Mouse (Mus musculus) adrenal gland, adult 2 months (tissue): ENCODE measurements around the gene Lipo1. TPM values are rescaled to one million over a fixed set of nuclear protein-coding genes. Genes with fewer than 3 reads are reported as not detected.
"Not testable (repeated sequence)": the region's sequence is repeated elsewhere in the genome, so short reads cannot be mapped to it uniquely, and the experiment has no call there.

ENCODE experiments used
- DNase-seq: peaks from one replicate; pipeline ENCODE4 v3.0.0; 2021
- long read RNA-seq: library from polyadenylated mRNA; stranded (forward); transcript quantifications from one replicate; pipeline ENCODE4 v2.0.0, GENCODE M21; 2021
- polyA plus RNA-seq: library from polyadenylated mRNA; depleted of rRNA; stranded (reverse); fragments of >200 nt; gene quantifications from 2 replicates; pipeline ENCODE4 v1.2.3, GENCODE M21; 2012; rRNA removed
- total RNA-seq, 2 experiments: library from RNA; stranded (reverse); gene quantifications; 2 replicates each; pipeline ENCODE4 v1.2.3; 2021

Lipo1 gene
- total RNA-seq (not detected), polyA plus RNA-seq (not detected in 2 replicates)
- long read RNA-seq, result 0 reads

DNA sequence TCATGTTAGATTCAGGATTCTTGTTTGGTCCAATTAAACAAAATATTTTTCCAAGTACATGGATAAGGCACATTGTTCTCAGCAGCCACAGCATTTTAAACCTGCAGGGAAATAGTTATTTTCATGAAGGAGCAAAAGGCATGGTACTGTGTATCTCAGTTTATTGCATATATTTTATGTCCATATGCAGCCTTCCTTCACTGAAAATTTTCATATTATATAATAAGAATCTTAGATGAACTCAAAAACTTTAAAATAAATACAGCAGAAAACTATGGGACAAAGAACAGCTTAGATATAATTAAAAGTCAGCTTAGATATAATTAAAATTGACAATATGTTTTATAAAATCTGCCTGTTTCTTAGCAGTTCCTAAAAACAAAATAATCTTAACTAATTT lies at the start of gene Lipo1:
Lipo1 (minus strand) TSS at position 101 of the 400 bp plus-strand sequence.
- DNase-seq, result not testable (repeated sequence)

DNA sequence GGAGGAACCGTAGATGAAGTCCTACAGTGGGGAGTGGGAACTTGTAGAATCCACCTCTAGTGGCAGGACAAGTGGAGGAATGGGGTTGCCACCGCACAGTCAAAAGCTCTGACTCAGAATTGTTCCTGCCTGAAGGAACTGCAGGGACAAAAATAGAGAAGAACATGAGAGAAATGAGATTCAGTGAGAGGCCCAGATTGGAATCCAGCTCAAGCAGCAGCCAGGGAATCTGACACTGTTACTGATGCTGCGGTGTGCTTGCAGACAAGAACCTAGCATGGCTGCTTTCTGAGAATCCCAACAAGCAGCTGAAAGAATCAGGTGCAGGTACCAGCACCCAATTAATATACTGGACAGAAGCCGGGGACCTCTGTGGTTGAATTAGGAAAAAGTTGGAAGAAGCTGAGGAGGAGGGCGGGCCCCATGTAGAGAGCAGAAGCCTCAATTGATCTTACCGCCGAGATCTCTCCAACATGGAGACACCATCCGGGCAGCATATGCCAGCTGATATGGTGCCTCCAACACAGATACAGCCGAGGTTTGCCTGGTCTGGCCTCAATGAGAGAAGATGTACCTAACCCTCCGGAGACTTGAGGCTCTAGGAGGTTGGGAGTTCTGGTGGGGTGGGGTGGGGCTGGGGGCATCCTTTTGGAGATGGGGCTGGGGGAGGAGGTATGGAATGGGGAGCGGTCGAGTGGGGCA lies 532 bp downstream of the Lipo1 start:
- no peak for DNase-seq

DNA sequence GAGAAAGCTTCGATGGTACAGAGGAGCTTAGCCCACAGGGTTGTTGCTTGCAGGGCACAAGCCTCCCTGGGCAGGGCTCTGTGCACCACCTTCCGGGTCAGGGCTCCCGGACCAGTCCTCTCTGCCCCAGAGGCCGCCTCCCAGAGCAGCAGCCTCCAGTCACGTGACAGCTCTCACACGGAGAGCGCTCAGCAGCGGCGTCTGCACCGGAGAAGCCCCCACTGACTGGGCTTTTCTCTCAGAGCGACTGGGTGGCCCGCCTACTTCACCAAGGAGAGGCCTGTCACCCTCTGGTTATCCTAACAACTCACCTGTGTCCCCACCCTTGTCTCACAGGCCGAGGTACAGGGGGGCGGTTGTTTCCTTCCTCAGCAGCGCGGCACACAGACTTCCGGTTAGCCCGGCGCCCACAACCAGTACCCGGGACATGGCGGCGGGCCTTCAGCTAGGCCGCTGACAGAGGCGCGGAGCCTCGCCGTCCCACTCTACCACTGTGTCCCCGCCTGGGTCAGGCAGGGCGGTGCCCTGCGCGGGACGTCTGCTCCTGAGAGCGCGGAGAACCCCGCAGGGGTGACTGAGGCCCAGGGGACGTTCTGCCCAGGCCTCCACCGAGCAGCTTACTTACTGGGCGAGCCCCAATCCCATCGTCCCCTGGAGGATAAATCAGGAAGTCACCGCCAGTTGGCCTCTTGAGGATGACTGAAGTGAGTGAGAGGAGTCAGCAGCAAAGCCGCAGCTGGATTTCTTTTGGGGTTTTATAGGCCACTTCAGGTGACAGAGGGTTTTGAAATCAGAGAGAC lies 25.8 kb downstream of the Lipo1 start, which contains the start of gene Lipo3:
Lipo3 (minus strand) TSS at position 665 of the 800 bp plus-strand sequence.
- DNase-seq, result peak; percentile 43

DNA sequence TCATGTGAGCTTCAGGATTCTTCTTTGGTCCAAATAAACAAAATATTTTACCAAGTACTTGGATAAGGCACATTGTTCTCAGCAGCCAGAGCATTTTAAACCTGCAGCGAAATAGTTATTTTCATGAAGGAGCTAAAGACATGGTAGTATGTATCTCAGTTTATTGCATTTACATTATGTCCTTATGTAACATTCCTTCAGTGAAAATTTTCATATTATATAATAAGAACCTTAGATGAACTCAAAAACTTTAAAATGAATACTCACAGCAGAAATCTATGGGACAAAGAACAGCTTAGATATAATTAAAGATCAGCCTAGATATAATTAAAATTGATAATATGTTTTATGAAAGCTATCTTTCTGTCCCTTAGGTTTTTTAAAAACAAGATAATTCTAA lies 36.0 kb downstream of the Lipo1 start, which contains the start of gene Lipo2:
Lipo2 (minus strand) TSS at position 101 of the 400 bp plus-strand sequence.
- not testable (repeated sequence) for DNase-seq

Other genes with a start within 250 kb of the Lipo1 start
- not detected for gene Gm8978, start 162.2 kb downstream of the Lipo1 start, total RNA-seq
- gene Gm8978, start 162.2 kb downstream of the Lipo1 start, polyA plus RNA-seq, result not detected in 2 replicates
- gene Lipo2, start 36.1 kb downstream of the Lipo1 start, total RNA-seq, result under 1 TPM; 0.26 to 0.45 TPM
- not detected in 2 replicates for gene Lipo2, start 36.1 kb downstream of the Lipo1 start, polyA plus RNA-seq
- 10 to 100 TPM; 12.2 to 14.1 TPM for gene Lipo3, start 25.5 kb downstream of the Lipo1 start, total RNA-seq
- gene Lipo3, start 25.5 kb downstream of the Lipo1 start, polyA plus RNA-seq, result 3.3 and 4.1 TPM in 2 replicates
- not detected for gene Lipf, start 173.7 kb upstream of the Lipo1 start, total RNA-seq
- gene Lipf, start 173.7 kb upstream of the Lipo1 start, polyA plus RNA-seq, result not detected in 2 replicates
- gene Lipk, start 220.8 kb upstream of the Lipo1 start, total RNA-seq, result under 1 TPM; 0.17 to 0.35 TPM
- gene Lipk, start 220.8 kb upstream of the Lipo1 start, polyA plus RNA-seq, result 0.04 TPM in 1 of 2 replicates, not detected in the other